Mouse (Mus musculus): ENCODE data around the gene Gclc.

- TF ChIP-seq POLR2A (IDR thresholded peaks at IDR 0.05; ENCODE audit: extremely low read depth, insufficient read depth, low read length) (no peak), CTCF (IDR thresholded peaks at IDR 0.05; ENCODE audit: extremely low read depth, insufficient read depth, low read length) (no peak)
Observed at GRCm38 (mm10) chr9:77806426-77806825, 52.1 kb downstream of the Gclc start.

Data from cortical plate, adult 2 months (tissue).